Mouse (Mus musculus): ENCODE measurements around the gene Cd274. TPM values are rescaled to one million over a fixed set of nuclear protein-coding genes. Genes with fewer than 3 reads are reported as not detected.
"Not testable (repeated sequence)": the region's sequence is repeated elsewhere in the genome, so short reads cannot be mapped to it uniquely, and the experiment has no call there.

Cd274 gene
- total RNA-seq, 2 experiments from 2014 or later: 0.94 to 1.3 TPM

GRCm38 (mm10) chr19:29396353-29396752, 29.1 kb downstream of the Cd274 start:
- DNase-seq: no peak

GRCm38 (mm10) chr19:29399786-29400185, 32.5 kb downstream of the Cd274 start:
- no peak for DNase-seq

- no peak for DNase-seq
Observed at GRCm38 (mm10) chr19:29400466-29400865, 33.2 kb downstream of the Cd274 start.

- no peak for DNase-seq
Observed at GRCm38 (mm10) chr19:29402621-29403020, 35.4 kb downstream of the Cd274 start.

GRCm38 (mm10) chr19:29403251-29403650, 36.0 kb downstream of the Cd274 start:
- no peak for DNase-seq

- no peak for DNase-seq
Observed at GRCm38 (mm10) chr19:29405388-29405787, 38.1 kb downstream of the Cd274 start.

- DNase-seq: no peak
Observed at GRCm38 (mm10) chr19:29406042-29407017, 39.1 kb downstream of the Cd274 start.

- DNase-seq: no peak
Observed at GRCm38 (mm10) chr19:29410619-29411018, 43.4 kb downstream of the Cd274 start, which contains the start of gene Pdcd1lg2. TSS of gene Pdcd1lg2 (plus strand) at chr19:29410919.

GRCm38 (mm10) chr19:29412476-29413420, 45.5 kb downstream of the Cd274 start:
- DNase-seq: peak in 1 of 2 experiments; percentile 26

- no peak for DNase-seq
Observed at GRCm38 (mm10) chr19:29414513-29414912, 47.3 kb downstream of the Cd274 start.

GRCm38 (mm10) chr19:29414917-29415316, 47.7 kb downstream of the Cd274 start:
- DNase-seq: not testable (repeated sequence)

- no peak for DNase-seq
Observed at GRCm38 (mm10) chr19:29416393-29416902, 49.2 kb downstream of the Cd274 start.

GRCm38 (mm10) chr19:29417188-29417587, 49.9 kb downstream of the Cd274 start:
- no peak for DNase-seq

GRCm38 (mm10) chr19:29417894-29418293, 50.6 kb downstream of the Cd274 start:
- no peak for DNase-seq

- no peak for DNase-seq
Observed at GRCm38 (mm10) chr19:29418661-29419115, 51.4 kb downstream of the Cd274 start.

- no peak for DNase-seq
Observed at GRCm38 (mm10) chr19:29419506-29419905, 52.3 kb downstream of the Cd274 start.

GRCm38 (mm10) chr19:29419946-29420345, 52.7 kb downstream of the Cd274 start:
- no peak for DNase-seq

- no peak for DNase-seq
Observed at GRCm38 (mm10) chr19:29420397-29420796, 53.1 kb downstream of the Cd274 start.

GRCm38 (mm10) chr19:29422013-29422645, 54.9 kb downstream of the Cd274 start:
- no peak for DNase-seq

GRCm38 (mm10) chr19:29422796-29423195, 55.5 kb downstream of the Cd274 start:
- DNase-seq: no peak

GRCm38 (mm10) chr19:29430516-29430915, 63.3 kb downstream of the Cd274 start:
- DNase-seq: no peak

GRCm38 (mm10) chr19:29430953-29431352, 63.7 kb downstream of the Cd274 start:
- no peak for DNase-seq

Data from layer of hippocampus, postnatal 36 days (tissue).